Mouse (Mus musculus): ENCODE measurements around the gene Kremen1. TPM values are rescaled to one million over a fixed set of nuclear protein-coding genes. Genes with fewer than 3 reads are reported as not detected.

Kremen1 gene
- total RNA-seq, 2 experiments from 2014 or later, result 9.0 to 9.8 TPM

Other genes with a start within 250 kb of the Kremen1 start
- 10 to 100 TPM; 20.0 to 20.1 TPM for gene Rasl10a, start 203.4 kb downstream of the Kremen1 start, total RNA-seq (2021)
- gene Gas2l1, start 196.2 kb downstream of the Kremen1 start, total RNA-seq (2021), result 10 to 100 TPM; 37.8 to 42.0 TPM
- gene Rhbdd3, start 162.6 kb downstream of the Kremen1 start, total RNA-seq (2021), result 10 to 100 TPM; 26.1 to 28.1 TPM
- gene Ewsr1, start 162.3 kb downstream of the Kremen1 start, total RNA-seq (2021), result 100 to 1,000 TPM; 380 to 389 TPM
- gene Emid1, start 109.3 kb downstream of the Kremen1 start, total RNA-seq (2021), result 10 to 100 TPM; 38.7 to 43.8 TPM
- 10 to 100 TPM; 17.6 to 21.0 TPM for gene Znrf3, start 183.3 kb upstream of the Kremen1 start, total RNA-seq (2021)